Mouse (Mus musculus) mammary gland, adult 2 months (tissue): ENCODE results near the gene Coro7. TPM values are rescaled to one million over a fixed set of nuclear protein-coding genes. Genes with fewer than 3 reads are reported as not detected.

Experiments used
- polyA plus RNA-seq: library from polyadenylated mRNA; depleted of rRNA; stranded (reverse); fragments of >200 nt; gene quantifications from 2 replicates; pipeline ENCODE4 v1.2.3, GENCODE M21; 2012; ENCODE audit warnings: low replicate concordance; rRNA removed

Gene Coro7
- 101 and 150 TPM in 2 replicates for polyA plus RNA-seq

GRCm38 (mm10) chr16:4679121-4680018 lies at the start of gene Coro7:
Gene Coro7 (minus strand): TSS chr16:4679777.

GRCm38 (mm10) chr16:4725780-4726527 lies 46.4 kb upstream of the Coro7 start, which contains the start of gene Hmox2:
Gene Hmox2 (plus strand): TSS chr16:4726361.

GRCm38 (mm10) chr16:4718753-4719518 lies 39.4 kb upstream of the Coro7 start, which contains the start of gene Nmral1:
Gene Nmral1 (minus strand): TSS chr16:4719356.

GRCm38 (mm10) chr16:4639831-4640237 lies 39.7 kb downstream of the Coro7 start, which contains the start of the genes Vasn and Dnaja3:
Gene Vasn (plus strand): TSS chr16:4639941.
Gene Dnaja3 (plus strand): TSS chr16:4639989.

GRCm38 (mm10) chr16:4624481-4625110 lies 55.0 kb downstream of the Coro7 start, which contains the start of gene Pam16:
Gene Pam16 (minus strand): TSS chr16:4624988.

GRCm38 (mm10) chr16:4593971-4594813 lies 85.4 kb downstream of the Coro7 start, which contains the start of gene Glis2:
Gene Glis2 (plus strand): TSS chr16:4594713.

Other genes with a start within 250 kb of the Coro7 start
- gene Srl, start 138.0 kb downstream of the Coro7 start, polyA plus RNA-seq, result 2.3 and 93.5 TPM in 2 replicates
- gene Tfap4, start 119.9 kb downstream of the Coro7 start, polyA plus RNA-seq, result 8.1 and 10.8 TPM in 2 replicates
- 27.6 and 30.4 TPM in 2 replicates for gene Glis2, start 85.1 kb downstream of the Coro7 start, polyA plus RNA-seq
- 16.4 and 16.5 TPM in 2 replicates for gene Pam16, start 54.8 kb downstream of the Coro7 start, polyA plus RNA-seq
- 55.7 and 69.7 TPM in 2 replicates for gene Vasn, start 39.8 kb downstream of the Coro7 start, polyA plus RNA-seq
- 22.9 and 40.5 TPM in 2 replicates for gene Dnaja3, start 39.8 kb downstream of the Coro7 start, polyA plus RNA-seq
- 5.5 and 7.7 TPM in 2 replicates for gene Nmral1, start 39.6 kb upstream of the Coro7 start, polyA plus RNA-seq
- gene Hmox2, start 46.6 kb upstream of the Coro7 start, polyA plus RNA-seq, result 25.1 and 44.8 TPM in 2 replicates
- gene Cdip1, start 110.5 kb upstream of the Coro7 start, polyA plus RNA-seq, result 130 and 138 TPM in 2 replicates
- gene 4930562C15Rik, start 155.6 kb upstream of the Coro7 start, polyA plus RNA-seq, result 0.13 TPM in 1 of 2 replicates, not detected in the other
- 44.3 and 89.8 TPM in 2 replicates for gene Ubald1, start 200.5 kb upstream of the Coro7 start, polyA plus RNA-seq
- 141 and 173 TPM in 2 replicates for gene Mgrn1, start 206.5 kb upstream of the Coro7 start, polyA plus RNA-seq